Mouse (Mus musculus): ENCODE measurements at regions not wholly inside any gene's neighbourhood (a gene's known extent, or its start where the extent isn't known, plus 50 kb on each side); places are given as distances from the start of the nearest gene placed in this dataset.

DNA sequence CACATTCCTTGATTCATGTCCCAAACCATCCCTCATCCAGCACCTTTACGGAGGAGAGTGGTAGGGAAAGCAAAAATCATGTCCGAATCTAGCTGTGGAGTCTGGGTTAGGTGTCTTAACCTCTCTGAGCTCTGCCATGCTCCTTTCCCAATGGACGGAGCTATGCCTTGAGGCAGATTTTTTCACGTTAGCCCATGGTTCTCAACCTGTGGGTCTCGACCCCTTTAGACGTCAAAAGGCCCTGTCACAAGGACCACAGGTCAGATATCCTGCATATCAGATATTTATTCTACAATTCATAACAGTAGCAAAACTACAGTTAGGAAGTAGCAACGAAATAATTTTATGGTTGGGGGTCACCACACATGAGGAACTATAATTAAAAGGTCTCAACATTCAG lies 198.1 kb downstream of the Cdc5l start:
- DNase-seq = no peak

DNA sequence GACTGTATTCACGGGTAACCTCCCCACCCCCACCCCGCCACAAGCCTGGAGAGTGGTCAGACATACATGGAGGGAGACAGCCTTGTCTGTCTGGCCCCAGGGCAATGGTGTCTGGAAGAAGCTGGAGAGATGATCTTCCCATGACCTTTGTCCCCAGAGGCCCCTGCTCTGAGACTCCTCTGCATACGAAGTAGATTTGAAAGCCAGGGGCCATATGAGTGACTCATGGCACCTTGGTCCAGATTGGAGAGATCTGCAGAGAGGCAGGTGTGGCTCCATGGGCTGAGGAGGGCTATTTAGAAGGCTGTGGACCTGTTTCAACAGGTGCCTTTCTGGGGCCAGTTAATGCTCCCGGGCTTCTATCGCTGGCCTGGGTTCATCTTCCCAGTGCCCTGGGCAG lies 200.7 kb downstream of the Cdc5l start:
- DNase-seq = no peak

DNA sequence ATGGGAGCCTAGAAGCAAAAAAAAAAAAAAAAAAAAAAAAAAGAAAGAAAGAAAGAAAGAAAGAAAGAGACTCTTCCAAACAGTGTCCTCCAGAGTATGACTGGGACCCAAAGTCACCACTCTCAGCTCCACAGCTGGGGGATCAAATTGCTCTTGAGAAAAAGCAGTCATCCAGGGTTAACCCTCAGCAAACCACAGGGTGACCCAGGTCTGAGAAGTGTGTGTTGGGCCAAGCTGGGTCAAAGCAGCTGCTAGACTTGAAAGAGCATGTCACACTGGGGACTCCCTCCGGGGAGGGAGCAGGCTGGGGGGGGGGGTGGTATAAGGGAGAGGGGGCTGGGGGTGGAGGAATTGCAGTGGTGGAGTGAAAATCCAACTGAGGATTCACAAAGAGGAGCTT lies 206.3 kb downstream of the Cdc5l start:
- DNase-seq = no peak

DNA sequence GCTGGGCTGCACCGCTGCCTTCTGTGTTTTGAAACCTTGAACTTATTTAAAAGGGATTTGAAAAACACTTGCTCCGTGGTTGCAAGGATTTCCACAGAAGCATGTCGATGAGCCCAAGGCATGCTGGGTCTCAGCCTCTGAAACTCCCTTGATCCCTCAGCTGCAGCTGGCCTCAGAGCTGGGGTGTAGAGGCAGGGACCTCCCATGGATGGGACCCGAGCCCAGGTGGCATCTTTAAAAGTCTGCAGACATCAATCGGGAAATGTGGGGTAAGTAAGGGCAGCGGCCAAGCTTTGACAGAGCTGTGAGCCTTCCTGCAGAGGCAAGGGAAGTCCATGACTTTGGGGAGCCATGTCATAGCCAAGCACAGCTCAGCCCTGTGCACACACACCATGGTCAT lies 207.1 kb downstream of the Cdc5l start:
- DNase-seq = no peak

DNA sequence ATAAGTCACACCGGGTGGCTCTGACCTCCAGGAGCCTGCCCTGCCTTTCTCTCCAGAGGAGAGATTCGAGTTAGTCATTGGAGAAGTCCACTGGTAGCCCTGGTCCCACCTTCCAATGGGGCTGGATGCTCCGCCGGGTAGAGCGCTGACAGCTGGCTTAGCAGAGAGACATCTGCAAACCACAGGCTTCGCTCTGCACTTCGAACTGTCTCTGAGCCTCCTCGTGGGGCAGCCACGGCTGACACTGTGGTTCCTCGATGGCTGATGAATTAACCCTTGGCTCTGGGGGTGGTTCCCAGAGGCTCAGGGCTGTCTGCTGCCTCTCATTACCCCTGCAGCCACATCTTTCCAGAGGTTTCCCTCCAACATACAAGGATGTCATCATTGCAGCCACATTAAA lies 211.9 kb downstream of the Cdc5l start:
- DNase-seq = no peak

DNA sequence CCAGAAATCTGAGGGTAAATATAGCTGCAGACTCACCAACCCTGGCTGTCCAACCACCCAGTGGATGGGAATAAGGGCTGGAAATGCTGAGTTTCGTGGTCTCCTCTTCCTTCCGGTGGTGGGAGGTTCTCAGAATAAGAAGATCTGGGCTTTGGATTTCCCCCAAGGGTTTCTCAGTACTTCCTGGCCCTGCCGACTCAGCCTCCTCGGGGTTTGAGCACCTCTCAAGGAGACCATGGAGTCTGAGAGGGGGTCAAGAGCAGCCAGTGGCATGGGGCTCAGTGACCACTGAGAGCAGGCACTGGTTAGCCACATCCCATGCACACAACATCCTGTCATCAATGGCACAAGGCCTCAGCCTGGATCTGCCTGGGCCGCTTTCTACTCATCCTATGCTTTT lies 216.4 kb downstream of the Cdc5l start:
- DNase-seq = no peak

DNA sequence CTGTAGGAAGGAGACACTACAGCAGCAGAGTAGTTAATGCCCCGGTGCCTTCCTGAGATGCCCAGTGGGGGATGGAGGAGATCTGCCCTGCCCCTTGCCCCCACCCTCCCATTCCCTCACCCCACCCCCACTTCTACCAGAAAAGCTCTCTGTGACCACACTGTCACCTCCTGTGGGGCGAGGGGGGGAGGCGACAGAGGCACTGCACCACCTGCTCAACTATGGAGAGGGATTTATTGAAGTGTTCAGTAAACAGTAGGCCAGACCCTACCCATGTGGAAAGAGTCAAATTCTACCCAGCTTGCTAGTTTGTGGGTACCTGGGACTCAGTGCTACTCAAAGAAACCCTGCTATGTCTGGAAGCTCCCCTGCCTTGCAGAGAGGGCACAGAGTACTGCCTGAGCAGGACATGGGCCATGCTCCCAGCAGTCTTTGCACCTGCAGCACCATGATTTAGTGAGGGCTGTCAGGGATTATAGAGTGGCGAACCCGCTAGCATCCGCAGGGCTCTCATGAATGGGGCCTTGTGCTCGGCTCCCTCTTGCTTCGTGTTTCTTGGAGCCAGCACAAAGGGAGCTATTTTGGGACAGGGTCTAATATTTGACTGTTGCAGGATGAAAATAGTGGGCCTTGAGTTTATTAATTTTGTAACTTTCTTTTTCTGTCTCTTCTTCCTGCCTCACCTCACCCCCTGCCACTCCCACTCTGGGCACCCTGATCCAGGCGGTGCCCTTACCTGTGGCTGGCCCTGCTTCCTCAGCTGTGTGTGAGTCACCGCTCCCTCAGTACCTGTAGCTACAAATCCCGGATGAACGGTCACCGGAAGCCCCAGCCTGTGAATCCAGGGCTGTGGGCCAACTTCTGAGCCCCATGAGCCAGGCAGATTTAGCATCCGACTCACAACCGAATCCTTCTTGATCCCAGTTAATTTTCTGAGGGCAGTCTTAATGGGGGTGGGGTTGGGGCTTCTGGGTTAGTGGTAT lies 218.2 kb downstream of the Cdc5l start:
- no peak for DNase-seq

DNA sequence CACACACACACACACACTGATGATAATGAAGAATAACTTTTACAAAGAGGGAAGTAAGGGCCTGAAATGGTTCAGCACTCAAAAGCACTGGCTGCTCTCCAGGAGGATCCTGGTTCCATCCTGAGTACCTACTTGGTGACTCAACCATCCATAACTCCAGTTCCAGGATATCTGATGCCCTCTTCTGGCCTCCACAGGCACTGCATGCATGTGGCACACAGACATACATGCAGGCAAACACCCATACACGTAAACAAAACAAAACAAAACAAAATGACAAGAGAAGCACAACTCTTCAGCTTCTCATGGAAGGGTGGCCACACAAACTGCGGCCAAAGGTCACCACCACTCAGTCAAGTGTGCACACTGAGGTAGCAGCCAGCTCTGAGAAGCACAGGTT lies 222.6 kb downstream of the Cdc5l start:
- no peak for DNase-seq

DNA sequence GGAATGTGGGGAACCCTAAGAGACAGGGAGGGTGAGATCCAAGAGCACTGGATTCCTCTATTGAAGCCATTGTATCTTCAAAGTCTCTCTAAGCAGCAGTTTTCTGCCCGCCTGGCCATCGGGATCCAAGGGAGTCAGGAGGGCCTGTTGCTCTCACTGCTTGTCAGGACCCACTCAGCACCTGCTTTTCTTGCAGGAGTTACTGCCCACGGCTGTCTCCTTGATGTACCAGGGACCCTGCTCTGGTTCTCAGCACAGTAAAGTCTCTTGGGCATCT lies 224.2 kb downstream of the Cdc5l start:
- DNase-seq = no peak

DNA sequence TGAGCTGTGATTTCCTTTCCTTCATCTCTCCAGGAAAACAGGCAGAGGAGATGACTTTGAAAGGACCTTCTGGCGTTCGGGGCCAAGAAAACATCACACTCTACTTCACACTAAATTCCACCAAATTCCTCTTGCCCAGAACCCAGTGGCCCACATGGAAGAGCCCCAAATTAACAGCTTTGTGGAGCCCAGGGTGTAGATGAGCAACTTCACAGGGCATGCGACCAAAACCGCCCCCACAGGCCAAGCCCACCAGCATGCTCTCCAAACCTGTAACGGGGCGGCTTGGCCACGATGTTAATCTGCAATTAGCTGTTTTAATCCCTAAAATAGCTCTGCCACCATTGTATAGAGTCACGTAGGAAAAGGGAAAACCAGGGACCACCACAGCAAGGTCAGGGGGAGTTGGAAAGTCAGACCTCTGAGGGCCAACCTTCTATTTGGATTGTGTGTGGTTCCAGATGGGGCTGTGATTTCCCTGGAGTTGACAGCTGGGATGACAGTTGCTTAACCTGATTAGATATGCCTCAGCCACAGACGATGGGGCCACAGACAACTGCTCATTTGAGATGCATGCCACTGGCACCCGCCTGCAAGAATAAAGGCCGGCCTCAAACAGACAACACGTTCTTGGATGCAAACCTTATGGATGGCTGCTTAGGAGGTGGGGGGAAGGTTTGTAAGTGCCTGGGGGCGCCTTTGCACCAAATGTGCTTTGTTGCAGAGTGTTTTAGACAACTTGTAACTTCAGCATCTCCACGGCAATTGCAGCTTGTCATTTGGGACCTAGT lies 224.7 kb downstream of the Cdc5l start:
- DNase-seq = no peak

DNA sequence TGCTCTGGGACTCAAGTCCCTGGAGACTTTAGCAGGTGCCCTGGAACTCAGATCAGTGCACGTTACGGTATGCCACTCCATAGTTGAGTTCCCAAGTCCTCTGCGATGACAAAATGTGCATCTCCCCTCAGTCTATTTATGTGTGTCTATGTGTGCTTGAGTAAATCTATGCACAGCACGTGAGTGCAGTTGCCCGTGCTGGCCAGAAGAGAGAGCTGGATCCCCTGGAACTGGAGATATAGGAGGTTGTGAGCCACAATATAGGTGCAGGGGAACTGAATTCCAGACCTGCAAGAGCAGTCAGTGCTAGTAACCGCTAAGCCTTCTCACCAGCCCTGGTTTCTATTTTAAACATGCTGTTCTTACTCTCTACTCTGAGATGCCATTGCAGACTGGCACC lies 237.8 kb downstream of the Cdc5l start:
- no peak for DNase-seq

DNA sequence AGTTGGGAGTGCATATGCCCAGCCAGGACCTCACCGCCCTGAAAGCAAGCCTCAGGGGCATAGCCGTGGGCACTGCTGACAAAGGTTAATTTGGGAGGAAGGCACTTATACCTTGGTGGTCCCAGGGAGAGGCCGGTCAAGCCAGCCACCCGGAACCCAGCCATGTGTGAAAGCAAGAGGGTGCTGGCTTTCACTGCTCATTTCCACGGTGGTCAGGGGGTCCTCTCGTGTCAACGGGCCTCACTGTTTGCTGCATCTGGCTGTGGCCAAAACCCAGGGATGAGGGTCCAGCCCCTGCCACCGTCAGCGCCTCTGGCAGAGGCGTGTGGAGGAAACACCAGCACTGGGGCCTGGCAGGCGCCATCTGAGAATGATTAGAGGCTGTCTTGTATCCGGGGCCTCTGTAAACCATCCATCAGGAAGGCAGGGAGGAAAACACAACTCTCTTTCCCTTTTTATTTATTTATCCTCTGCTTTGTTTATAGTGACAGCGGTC lies 238.7 kb downstream of the Cdc5l start:
- no peak for DNase-seq

DNA sequence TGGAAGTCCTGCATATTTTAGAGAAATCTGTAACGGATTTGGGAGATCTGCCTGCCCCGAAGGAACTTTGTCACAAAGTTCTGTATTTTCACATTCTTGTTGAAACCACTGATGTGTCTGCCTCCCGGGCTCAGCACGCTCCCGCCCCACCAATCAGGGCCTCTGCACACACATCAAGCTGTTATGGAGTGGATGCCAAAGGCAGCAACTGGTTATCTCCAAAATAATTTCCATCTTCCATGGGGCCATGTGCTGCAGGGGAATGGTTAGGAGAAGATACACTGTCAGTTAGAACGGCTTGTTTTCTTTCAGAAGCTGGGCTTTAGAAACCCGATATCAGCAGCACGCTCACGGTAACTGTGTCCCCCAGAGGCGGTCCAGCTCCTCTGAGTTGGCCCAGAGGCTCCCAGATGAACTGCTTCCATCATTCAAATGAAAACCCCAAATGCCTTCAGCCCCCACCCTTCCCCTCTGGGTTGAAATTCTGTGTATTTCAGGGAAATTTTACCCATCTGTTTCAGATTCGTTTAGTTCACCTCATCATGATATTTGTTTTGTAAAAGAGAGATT lies 240.0 kb downstream of the Cdc5l start:
- DNase-seq = no peak

DNA sequence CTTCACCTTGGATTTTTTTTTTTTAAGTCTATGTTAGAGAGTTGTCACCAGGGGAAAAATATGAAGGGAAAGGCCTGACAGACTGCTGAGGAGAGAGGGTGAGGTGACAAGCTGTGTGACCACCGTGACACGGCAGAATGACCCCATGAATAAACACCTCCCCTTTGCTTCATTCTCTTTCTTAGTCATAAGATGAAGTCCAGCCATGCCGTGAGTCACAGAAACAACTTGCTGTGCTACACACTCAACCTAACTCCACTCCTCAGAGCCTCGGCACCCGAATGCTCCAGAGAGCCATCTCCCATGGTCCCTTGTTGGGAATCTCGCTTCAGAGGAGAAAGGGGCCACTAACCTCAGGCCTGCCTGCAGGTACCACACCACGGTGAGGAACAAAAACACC lies 246.1 kb downstream of the Cdc5l start:
- DNase-seq = no peak

DNA sequence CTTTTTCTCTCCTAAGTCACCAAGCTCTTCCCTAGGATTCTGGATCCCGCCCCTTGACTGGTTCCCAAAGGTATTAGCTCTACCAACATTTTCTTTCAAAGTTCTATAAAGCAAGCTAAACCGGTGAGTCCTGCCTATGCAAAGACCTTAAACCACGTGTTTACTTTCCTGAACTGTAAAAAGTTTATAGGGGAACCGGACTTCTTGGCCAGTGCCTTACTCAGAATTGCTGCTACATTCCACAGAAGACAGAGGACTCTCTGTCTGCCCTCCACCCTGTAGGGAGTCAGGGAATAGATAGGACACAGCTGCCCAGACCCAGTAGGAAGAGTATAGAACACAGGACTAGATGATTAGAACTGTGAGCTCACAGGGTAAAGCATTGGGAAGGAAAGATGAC lies 257.2 kb downstream of the Cdc5l start:
- DNase-seq = no peak

DNA sequence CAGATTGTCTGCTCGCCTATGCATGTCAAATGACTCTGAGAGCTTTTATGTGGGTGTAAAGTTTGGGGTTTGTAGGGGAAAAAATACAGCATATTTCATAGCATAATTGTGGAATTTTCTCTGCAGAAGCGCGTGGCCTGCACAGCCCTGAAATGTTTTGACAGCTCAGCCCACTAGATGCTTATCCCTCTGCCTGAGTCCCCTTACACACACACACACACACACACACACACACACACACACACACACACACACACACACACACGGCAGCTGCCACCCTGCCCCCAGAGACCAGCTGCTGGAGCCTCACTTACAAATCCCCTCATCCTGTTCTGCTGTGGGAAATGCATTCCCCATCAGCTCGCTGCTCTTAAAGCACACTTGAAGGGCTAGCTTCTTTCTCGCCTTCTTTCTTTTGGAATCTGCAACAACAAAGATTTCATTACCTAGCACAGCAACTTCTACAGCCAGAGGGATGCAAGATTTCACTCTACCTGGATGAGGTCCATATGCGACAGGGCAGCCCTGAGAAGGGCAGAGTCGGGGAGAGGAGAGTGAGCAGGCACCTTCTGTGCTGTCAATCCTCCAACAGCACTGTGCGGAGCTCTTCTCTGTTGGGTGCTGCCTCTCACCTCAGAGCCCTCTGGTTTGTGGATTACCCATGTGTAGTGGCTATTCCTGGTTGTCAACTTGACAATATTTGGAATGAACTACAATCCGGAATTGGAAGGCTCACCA lies 264.1 kb downstream of the Cdc5l start:
- peak; percentile 50 for DNase-seq
